23 mouse cellular contexts compared by ENCODE assay signal in the genomic region with DNA sequence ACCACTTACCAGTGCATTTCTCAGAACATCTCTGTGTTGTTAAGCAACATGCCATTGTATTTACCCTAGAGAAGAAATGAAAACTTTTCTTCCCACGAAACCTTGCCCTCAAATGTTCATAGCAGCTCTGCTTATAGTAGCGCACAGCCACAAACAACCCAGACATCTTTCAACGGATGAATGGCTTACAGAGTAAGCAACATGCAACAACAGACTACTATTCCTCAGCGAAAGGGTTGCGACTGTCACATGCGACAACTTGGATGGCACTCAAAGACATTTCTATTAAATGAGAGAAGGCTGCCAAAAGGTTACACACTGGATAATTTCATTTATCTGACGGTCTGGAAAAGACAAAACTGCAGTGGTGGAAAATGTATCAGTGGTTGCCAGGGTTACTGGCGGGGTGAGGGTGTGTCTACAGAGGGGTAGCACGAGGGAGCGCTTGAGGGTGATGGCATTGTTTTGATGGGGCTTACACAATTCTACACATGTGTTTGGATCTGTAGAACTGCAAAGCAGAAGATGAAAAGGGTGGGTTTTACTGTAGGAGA.
DNase-seq lines count a peak whose midpoint lies in the region; ATAC-seq and TF ChIP-seq lines count a peak whose summit lies in the region.
"Had no signal": no experiment of that assay in that cellular context is flagged by ENCODE, and none has a peak within 500 bp of the region (broad histone marks: within the 10 kb centered on the region; RNA-seq: fewer than 3 reads in every experiment).

No protein-coding gene starts in this region.

- 83% methylated on average over 10 of the region's 10 CpGs for WGBS in embryonic facial prominence, embryonic 12.5 days
- 88% methylated on average over 10 of the region's 10 CpGs for WGBS in embryonic facial prominence, embryonic 10.5 days
- WGBS in hindbrain, postnatal 0 days, result 33% methylated on average over 10 of the region's 10 CpGs
- WGBS in hindbrain, embryonic 11.5 days, result 83% methylated on average over 10 of the region's 10 CpGs

- H3K9me3 ChIP-seq in embryonic facial prominence, embryonic 12.5 days, result peaks cover 14% of the 10 kb centered on the region
- H3K9me3 ChIP-seq in embryonic facial prominence, embryonic 10.5 days, result peaks cover 14% of the 10 kb centered on the region
- peaks cover 6% of the 10 kb centered on the region; the same call in 1 of the 2 replicates for H3K9me3 ChIP-seq in hindbrain, postnatal 0 days (ENCODE audit: low read length)
- H3K9me3 ChIP-seq in hindbrain, embryonic 11.5 days (ENCODE audit: control insufficient read depth, low read length), result no peaks in the 10 kb centered on the region

- H3K4me2 ChIP-seq in embryonic facial prominence, embryonic 12.5 days (replicated peaks), result no peak overlapping the region
- H3K4me2 ChIP-seq in hindbrain, postnatal 0 days (ENCODE audit: low read depth, low read length), result no peak overlapping the region
- H3K4me2 ChIP-seq in hindbrain, embryonic 11.5 days (replicated peaks; ENCODE audit: low read depth, low read length), result no peak overlapping the region
- H3K4me2 ChIP-seq: intestine, embryonic 15.5 days; neural tube, embryonic 15.5 days had no signal

- no peaks in the 10 kb centered on the region for H3K36me3 ChIP-seq in embryonic facial prominence, embryonic 12.5 days
- no peaks in the 10 kb centered on the region for H3K36me3 ChIP-seq in embryonic facial prominence, embryonic 10.5 days (replicated peaks)
- H3K36me3 ChIP-seq in hindbrain, postnatal 0 days (ENCODE audit: insufficient read depth, low read length), result no peaks in the 10 kb centered on the region
- no peaks in the 10 kb centered on the region for H3K36me3 ChIP-seq in hindbrain, embryonic 11.5 days (ENCODE audit: control insufficient read depth, insufficient read depth, low read length)
- H3K36me3 ChIP-seq: intestine, embryonic 15.5 days; limb, embryonic 10.5 days; neural tube, embryonic 15.5 days had no signal

- H3K4me3 ChIP-seq in embryonic facial prominence, embryonic 12.5 days, result no peak overlapping the region
- H3K4me3 ChIP-seq in embryonic facial prominence, embryonic 10.5 days, result no peak overlapping the region
- no peak overlapping the region for H3K4me3 ChIP-seq in hindbrain, postnatal 0 days (ENCODE audit: low read length)
- H3K4me3 ChIP-seq in hindbrain, embryonic 11.5 days (ENCODE audit: low read depth, low read length), result no peak overlapping the region
- H3K4me3 ChIP-seq: intestine, embryonic 15.5 days; left cerebral cortex, adult 2 months; limb, embryonic 10.5 days; neural tube, embryonic 15.5 days had no signal

- H3K4me1 ChIP-seq in embryonic facial prominence, embryonic 12.5 days, result peaks cover 12% of the 10 kb centered on the region; the same call in 1 of the 2 replicates
- no peaks in the 10 kb centered on the region for H3K4me1 ChIP-seq in embryonic facial prominence, embryonic 10.5 days
- peaks cover 5% of the 10 kb centered on the region; the same call in 1 of the 2 replicates for H3K4me1 ChIP-seq in hindbrain, postnatal 0 days (ENCODE audit: insufficient read depth, low read length)
- H3K4me1 ChIP-seq in hindbrain, embryonic 11.5 days (replicated peaks; ENCODE audit: control insufficient read depth, insufficient read depth, low read length), result no peaks in the 10 kb centered on the region

- no peak for TF ChIP-seq CTCF in hindbrain, postnatal 0 days (IDR thresholded peaks at IDR 0.05; ENCODE audit: low read depth)

- H3K27me3 ChIP-seq in embryonic facial prominence, embryonic 12.5 days, result no peaks in the 10 kb centered on the region
- no peaks in the 10 kb centered on the region for H3K27me3 ChIP-seq in embryonic facial prominence, embryonic 10.5 days (replicated peaks; ENCODE audit: low read depth, poor library complexity, severe bottlenecking)
- no peaks in the 10 kb centered on the region for H3K27me3 ChIP-seq in hindbrain, postnatal 0 days (ENCODE audit: insufficient read depth, low read length)
- H3K27me3 ChIP-seq in hindbrain, embryonic 11.5 days (ENCODE audit: control insufficient read depth, insufficient read depth, low read length), result 0 out of 2 replicates have a peak, but pooled peaks cover 3% of the 10 kb centered on the region
- H3K27me3 ChIP-seq: intestine, embryonic 15.5 days; neural tube, embryonic 15.5 days had no signal

- ATAC-seq in embryonic facial prominence, embryonic 12.5 days (ENCODE audit: insufficient number of reproducible peaks, insufficient read depth, low FRiP score, low TSS enrichment), result no peak
- peak; percentile 84 for ATAC-seq in hindbrain, postnatal 0 days
- ATAC-seq in hindbrain, embryonic 11.5 days (ENCODE audit: low FRiP score), result no peak
- ATAC-seq in megakaryocyte, adult 5-6 weeks (ENCODE audit: poor library complexity, severe bottlenecking), result no peak
- ATAC-seq: intestine, embryonic 15.5 days; liver, postnatal 0 days had no signal

- H3K27ac ChIP-seq in embryonic facial prominence, embryonic 12.5 days, result 0 out of 2 replicates have a peak overlapping the region, but pooled peaks have one; percentile 17
- no peak overlapping the region for H3K27ac ChIP-seq in embryonic facial prominence, embryonic 10.5 days (replicated peaks)
- H3K27ac ChIP-seq in hindbrain, postnatal 0 days, result no peak overlapping the region
- H3K27ac ChIP-seq in hindbrain, embryonic 11.5 days (ENCODE audit: low read depth, low read length), result no peak overlapping the region
- H3K27ac ChIP-seq: intestine, embryonic 15.5 days; left cerebral cortex, adult 2 months; limb, embryonic 10.5 days; neural tube, embryonic 15.5 days; stomach, postnatal 0 days had no signal

- DNase-seq in embryonic facial prominence, embryonic 10.5 days (ENCODE audit: low spot score), result no peak
- DNase-seq in hindbrain, postnatal 0 days (ENCODE audit: low spot score), result peak; percentile 61
- DNase-seq in hindbrain, embryonic 11.5 days (ENCODE audit: low spot score), result no peak
- DNase-seq in lung, postnatal 10 days, result peak; percentile 34
- no peak for DNase-seq in lung, postnatal 25 days (ENCODE audit: low spot score)
- peak; percentile 60 for DNase-seq in Muller cell, postnatal 12 days (ENCODE audit: inconsistent ontology term)
- DNase-seq: adrenal gland, postnatal 25 days; cerebellum, adult 18-20 months; cerebellum, postnatal 25 days; heart, postnatal 4 days; kidney, adult 8-10 months; kidney, postnatal 10 days; liver; liver, postnatal 0 days; thymus, adult 2 months; thymus, postnatal 4 days had no signal

- H3K9ac ChIP-seq in embryonic facial prominence, embryonic 12.5 days, result no peak overlapping the region
- no peak overlapping the region for H3K9ac ChIP-seq in hindbrain, postnatal 0 days (replicated peaks; ENCODE audit: low read length)
- no peak overlapping the region for H3K9ac ChIP-seq in hindbrain, embryonic 11.5 days (ENCODE audit: low read depth, low read length)
- H3K9ac ChIP-seq: intestine, embryonic 15.5 days; liver, postnatal 0 days; neural tube, embryonic 15.5 days had no signal

Comparison
In these comparisons a context has a peak if more than half of its experiments do, and no peak if none do; other contexts are left out.
1. DNase-seq: peak in hindbrain, postnatal 0 days (single experiment), lung, postnatal 10 days (single experiment) and Muller cell, postnatal 12 days (single experiment); none in embryonic facial prominence, embryonic 10.5 days (single experiment), hindbrain, embryonic 11.5 days (single experiment) and lung, postnatal 25 days (single experiment).